Mouse (Mus musculus): ENCODE measurements around the gene 1700025G04Rik.

1700025G04Rik gene

DNA sequence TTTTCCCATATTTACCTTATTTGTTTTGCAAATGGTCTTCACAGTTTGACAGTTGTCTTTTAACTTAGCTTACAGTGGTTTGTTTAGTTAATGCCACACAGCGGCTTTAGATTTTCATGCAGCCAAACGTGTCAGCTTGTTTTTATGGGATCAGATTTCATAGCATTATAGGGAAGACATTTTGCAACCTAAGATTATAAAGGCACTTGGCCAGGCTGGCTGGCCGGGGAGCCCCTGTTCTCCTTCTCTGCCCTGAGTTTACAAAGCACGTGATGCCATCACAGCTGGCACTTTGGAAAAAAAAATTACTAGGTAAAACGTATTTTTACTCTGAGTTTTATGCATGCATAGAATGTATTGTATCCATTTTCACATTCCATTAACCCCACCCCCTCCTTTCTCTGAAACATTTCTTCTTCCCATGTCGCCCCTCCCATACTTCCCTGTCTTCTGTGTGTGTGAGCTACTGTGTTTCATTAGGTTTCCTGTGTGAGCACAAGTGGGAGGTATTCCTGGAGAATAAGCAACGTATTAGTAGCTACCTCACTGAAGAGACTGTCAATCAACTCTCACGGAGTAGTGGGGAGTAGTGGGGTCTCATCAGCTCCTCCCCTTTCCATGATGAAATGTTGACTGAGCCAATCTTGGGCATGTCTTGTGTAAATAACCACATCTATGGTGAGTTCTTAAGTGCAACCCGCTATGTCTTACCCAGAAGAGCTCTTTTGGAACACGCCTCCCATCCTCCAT, 93.8 kb downstream of the 1700025G04Rik start:
- no peak for DNase-seq (ENCODE audit: inconsistent ontology term)

DNA sequence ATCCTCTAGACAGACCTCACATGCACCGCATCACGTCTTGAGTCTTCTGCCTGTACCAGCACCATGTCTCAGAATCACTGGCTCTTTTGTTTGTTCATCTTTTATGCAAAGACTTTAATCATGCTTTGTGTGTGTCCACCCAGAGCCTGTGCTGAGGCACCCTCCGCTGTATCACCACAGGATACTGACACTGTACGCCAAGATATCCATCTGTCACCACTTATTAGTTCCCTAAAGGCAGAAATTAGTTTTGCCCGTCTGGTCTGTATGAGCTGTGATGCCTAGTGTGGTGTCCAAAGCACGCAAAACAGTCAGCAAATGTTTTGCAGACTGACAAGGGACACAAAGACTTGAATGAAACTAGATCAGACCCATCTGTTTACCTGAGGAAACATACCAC, 95.7 kb downstream of the 1700025G04Rik start:
- DNase-seq (ENCODE audit: inconsistent ontology term): no peak

DNA sequence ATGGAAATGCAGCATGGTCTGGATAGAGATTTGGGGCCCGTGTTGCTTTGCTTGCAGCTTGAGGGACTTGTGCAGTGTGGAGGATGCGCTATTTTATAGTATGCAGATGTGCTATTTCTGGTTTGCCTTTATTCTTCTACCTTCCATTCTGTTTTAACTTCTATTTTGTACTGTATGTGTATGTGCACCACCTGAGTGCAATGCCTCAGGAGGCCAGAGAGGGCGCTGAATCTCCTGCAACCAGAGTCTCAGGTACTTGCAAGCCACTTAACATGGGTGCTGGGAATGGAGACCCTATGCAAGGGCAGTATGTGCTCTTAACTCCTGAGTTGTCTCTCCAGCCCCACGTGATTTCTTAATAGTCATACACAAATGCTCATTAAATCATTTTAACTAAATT, 98.4 kb downstream of the 1700025G04Rik start:
- DNase-seq (ENCODE audit: inconsistent ontology term): no peak

DNA sequence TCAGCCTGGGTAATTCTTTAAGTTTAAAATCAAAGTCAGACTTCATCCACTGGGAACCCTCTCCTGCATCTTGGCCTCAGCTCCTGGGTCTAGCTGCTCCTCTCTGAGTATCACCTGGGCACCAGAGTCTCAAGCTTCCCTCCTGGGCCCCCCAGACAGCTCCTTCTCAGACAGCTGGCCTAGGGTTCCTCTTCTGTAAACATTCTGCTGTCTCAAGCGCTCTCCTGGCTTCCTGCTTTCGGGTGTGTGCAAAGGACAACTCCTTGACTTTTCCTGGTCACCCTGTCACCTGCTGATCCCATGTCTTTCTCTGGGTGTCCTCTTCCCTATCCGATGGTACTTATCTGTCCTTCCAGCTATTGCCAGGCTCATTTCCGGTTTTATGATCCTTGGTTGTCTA, 99.3 kb downstream of the 1700025G04Rik start:
- no peak for DNase-seq (ENCODE audit: inconsistent ontology term)

DNA sequence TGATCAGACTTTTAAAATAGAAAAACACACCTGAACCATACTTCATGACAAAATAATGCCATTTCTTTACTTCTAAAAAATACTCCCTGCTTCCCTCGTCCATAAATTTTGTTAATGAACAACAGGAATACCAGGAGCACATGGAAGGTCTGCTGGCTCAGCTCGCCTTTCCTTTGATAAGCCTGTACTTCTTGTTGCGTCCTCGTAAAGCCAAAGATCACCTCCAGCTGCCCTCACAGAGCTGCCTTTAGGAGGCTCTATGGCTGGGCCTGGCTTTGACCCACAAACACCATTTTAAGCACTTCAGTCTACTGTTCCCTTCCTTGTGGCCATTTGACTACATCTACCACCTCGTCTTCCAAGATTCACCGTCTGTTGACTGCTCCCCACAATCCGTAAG, 101.2 kb downstream of the 1700025G04Rik start:
- no peak for DNase-seq (ENCODE audit: inconsistent ontology term)

DNA sequence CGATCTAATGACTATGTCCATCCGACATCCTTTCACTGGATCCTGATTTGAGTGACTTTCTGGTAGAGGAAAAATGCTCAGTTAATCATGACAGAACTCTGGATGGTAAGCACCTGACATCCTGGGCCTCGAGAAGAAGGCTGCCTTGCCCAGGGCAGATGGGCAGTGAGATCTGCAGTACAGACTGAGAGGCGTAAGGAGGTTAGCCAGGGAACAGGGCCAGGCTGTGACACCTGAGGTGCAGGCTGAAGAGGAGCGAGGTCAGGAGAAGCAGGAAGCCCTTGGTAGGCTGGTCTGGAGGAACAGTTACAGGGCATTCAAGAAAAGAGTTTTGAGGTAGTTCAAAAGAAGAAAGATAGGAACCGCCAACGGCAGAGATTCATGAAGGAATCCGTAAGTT, 101.9 kb downstream of the 1700025G04Rik start:
- DNase-seq (ENCODE audit: inconsistent ontology term): no peak

DNA sequence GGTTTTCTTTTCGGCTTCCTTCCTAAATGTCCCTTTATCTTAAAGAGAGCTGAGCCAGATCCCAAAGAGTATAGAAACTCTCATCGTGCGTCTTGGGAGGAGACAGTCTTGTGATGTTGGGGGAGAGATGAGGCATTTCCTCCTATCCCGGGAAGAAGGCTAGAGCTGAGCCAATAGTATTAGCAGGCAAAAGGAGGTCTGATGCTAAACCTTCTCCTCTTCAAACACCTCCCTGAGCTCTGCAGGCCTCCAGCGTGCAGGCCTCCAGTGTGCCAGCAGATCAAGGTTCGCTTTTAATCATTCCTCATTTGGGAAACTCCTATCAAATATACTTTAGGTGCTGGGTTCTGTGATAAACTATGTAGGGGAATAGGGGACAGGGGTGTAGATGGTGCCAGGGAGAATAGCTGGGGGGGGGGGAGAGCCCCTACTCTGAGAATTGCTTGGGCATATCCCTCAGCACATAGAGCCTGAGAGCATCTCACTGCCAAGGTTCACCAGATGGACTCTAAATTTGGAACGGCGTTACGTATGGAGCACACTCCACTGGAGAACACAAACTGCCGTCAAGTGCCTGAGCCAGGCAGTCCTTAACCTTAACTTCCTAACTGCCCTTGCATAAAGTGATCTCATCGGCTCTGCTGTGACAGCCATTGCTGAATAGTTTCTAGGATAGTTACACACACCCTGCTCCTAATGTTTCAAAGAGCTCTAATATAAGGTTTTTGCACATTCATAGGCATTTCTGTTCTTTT, 103.7 kb downstream of the 1700025G04Rik start:
- DNase-seq (ENCODE audit: inconsistent ontology term): no peak

DNA sequence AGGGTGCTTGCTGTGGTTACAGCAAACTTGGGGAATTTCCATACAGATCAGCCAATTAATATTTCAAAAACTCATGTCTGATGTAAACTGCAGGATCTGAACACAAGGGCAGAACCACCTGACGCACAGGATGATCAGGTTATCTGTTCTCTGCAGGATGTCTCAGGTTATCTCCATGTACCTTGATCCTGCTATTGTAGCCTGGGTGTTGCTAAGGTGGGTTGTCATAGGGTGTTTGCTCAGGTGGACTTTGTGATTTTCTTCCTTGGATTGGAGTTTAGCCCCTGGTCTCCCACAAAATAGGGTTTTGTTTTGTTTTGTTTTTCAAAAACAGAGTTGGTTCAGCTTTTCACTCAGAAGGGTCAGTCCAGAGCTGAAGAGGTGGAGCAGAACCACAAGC, 104.9 kb downstream of the 1700025G04Rik start:
- no peak for DNase-seq (ENCODE audit: inconsistent ontology term)

DNA sequence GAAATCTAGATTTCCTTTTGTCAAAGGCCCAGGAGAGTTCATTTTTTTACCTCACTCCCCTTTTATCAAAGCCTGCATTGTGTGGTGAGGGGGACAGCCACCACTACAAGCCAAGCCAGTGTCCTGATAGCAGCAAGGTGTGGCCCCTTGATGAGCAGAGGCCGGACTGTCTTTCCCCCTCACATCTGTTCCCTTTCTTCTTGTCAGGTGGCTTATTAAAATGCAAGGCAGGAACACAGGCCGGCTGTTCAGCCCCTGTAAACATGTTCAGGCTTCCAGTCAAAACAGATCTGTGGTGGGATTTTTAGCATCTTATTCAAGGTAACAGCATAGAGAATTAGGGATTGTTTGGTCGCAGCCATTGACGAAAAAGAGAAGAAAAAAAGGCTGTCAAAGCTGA, 105.9 kb downstream of the 1700025G04Rik start:
- DNase-seq (ENCODE audit: inconsistent ontology term): no peak

DNA sequence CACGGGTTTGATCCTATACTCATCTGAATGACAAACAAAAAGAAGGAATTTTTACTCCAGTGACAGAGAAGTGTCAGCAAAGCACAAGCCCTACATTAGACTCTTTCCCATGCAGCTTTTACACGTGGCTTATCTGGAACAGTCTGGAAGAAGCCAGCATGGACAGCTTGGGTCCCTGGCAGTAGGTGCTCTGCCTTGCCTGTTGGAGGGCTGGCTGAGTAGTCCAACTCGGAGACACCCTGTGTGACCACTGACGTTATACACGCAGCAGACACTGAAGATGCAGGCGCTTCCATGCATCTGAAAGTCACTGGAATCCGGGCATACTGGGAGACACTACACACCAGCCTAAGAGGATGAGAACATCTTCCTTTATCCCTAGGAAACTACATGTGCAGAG, 109.4 kb downstream of the 1700025G04Rik start:
- DNase-seq (ENCODE audit: inconsistent ontology term): no peak

DNA sequence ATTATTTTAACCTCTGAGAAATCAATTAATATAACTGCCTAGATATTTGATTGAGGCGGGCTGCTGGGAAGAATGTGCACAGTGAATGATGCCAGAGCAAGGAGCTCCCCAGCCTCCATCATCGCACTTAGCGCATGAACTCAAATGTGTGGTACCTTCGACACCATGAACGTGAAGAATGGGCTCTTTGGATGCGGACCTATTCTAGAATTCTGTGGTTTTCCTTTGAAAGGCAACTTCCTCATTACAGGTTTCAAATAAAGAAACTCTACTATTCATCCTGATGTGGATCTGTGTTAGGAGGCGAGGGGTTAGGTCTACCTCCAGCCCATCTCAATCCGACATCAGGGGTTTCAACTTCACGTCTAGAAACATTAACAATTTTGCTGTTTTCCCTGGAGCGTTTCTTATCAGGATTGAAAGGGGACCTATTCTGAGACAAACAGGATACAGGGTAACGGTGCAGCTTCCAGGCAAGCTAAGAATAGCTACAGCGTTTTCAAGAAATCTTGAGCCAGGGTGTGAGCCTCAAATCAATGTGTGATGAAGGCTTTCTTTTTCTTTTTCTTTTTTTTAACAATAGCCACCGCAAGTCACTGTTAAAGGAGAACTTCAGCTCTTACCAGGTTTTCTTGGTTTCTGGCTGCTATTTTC, 110.0 kb downstream of the 1700025G04Rik start:
- no peak for DNase-seq (ENCODE audit: inconsistent ontology term)

DNA sequence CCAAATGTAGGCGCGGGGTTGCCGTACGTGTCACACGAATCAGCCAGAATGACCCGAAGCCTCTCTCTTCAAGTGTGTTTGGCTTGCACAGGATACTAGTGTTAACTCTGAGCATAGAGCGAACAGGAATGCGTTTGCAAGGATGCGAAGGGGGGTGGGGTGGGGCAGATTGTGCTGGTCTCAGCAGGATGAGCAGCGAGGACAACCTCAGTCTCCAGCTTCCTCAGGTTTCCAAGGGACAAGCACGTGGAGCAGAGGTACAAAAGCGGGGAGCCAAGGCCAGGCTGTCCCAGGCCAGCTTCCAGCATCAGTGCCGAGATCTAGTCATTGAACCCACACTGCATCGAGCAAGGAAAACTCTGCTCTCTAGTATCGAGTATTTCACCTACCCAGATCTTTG, 111.2 kb downstream of the 1700025G04Rik start:
- DNase-seq (ENCODE audit: inconsistent ontology term): no peak

DNA sequence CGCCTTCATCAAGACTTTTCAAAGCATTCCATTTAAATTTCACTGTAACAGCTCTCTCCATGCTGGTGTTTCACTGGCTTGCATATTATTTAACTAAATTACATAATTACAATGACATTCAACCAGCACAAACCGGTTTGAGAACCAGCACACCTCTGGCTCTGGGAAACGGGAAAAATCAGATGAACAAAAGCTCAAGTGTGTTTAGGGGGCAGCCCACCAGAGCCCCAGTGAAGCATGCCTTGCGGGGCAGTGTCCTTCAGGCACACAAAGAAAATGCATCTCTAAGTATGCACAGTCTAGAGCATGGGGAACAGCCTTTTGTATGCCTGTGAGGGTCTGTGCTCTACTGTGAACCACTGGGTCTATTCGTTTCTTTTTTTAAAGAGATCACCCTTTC, 112.3 kb downstream of the 1700025G04Rik start:
- DNase-seq (ENCODE audit: inconsistent ontology term): no peak

DNA sequence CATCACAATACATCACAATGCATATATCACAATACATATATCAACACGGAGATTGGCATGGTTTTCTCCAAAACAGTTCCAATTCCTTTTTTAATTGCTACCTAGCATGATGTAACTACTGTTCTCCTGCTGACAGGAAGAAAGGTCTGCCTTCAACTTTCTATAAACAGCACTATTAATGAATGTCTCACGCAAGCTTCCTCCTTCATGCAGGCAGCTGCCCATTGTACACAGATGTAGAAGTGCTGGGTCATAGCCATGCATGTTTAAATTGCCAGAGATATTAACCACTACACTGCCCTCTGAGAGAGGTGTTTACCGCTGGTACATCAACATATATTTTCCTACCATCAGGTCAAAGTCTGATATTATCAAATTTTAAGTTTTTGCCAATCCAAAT, 113.1 kb downstream of the 1700025G04Rik start:
- no peak for DNase-seq (ENCODE audit: inconsistent ontology term)

DNA sequence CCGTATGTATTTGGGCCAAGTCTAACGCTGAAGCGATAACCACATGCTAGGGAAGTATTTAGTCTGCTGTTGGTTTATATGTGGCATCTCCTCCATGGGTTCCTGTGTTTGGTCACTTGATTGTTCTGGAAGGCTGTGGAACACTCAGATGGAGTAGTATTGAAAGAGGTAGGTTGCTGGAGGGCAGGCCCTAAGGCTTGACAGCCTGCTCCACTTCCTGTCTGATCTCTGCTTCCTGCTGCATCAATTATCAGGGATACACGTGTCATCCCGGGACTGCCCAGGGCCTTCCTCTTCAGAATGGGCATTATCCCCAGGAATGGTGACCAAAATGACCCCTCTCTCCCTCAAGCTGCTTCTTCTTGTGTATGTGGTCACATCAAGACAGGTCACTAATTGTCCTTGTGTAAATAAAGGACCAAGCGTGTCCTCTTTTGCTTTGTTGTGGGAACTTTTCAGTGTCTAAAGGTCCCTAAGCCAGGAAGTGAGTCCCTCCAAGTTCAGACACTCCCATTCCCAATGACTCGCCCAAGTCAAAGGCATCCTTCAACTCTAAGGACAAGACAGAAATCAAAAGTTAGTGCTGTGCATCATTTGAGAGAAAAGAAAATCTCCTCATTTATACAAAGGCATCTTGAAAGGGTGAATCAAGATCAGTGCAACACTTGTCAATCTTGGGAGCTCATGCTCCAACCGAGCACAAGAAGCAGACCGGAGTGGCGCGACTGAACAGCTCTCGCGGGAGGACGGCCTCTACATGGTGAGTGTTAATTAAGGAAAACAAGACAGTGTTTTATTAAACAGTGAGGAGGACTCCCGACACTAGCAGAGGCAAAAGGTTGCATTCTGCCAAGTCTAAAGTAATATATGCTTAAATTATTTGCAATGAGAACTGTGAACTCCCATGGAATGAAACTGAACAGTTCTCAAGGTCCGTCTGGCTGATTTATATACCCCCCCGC, 114.2 kb downstream of the 1700025G04Rik start:
- DNase-seq (ENCODE audit: inconsistent ontology term): no peak

DNA sequence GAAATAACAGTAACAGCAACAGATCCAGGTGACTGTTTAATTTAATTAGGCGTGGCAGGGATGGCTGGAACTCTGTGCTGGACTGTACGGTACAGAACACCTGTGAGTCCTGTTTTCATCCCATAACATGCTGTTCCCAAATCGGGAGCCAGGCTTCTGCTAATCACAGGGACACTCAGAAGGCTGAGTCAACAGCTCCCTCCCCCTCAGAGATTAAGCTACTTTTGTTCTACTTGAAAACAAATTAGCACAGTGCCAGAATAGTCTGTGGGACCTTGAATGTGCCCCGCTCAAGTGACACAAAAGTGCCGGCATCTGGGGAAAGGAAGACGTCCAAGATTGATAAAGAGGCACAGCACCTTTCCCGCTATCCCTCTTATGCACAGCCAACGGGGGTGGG, 115.0 kb downstream of the 1700025G04Rik start:
- DNase-seq (ENCODE audit: inconsistent ontology term): no peak

DNA sequence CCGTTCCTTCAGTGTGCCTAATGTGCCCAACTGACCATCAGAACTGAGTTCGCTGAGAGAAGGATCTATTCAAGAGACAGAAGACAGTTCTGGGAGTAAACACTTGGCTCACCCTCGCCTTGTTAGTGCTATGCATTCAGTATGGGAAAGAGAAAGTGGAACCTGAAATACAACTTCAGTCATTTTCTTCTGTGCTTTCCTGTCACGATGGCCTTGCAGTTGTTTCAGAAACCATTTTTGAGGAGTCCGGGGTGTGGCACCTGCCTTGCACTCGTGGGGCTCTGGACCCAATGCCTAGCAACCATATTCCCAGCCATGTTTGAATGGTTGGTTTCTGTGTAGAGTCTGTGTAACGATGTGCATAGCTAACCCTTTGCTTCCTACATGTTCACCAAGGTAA, 115.5 kb downstream of the 1700025G04Rik start:
- DNase-seq (ENCODE audit: inconsistent ontology term): no peak

DNA sequence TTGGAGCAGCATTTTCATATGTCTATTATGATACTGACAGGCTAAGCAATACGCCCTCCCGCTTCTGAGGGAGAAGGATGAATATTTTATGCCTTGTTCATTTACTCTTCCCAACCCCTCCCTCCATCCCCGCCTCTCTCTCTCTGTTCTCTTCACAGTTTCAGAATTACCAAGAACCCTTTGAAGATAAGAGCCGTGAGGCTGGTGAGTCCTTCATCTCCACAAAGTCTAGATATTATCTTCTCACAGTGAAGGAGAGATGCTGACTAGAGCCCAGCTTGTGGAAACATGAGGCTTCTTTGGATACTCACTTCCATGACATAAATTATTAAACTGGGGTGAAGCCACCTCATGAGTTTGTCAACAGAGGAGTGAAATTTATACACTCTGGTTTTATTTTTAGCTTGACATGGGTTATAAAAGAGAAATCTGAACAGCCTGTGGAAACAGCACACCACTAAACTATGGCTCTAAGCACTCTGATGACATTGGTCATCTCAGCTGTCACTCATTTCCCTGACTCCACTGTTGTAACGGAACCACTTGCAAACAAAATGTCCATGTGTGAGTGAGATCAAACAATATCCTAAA, 116.7 kb downstream of the 1700025G04Rik start:
- no peak for DNase-seq (ENCODE audit: inconsistent ontology term)

DNA sequence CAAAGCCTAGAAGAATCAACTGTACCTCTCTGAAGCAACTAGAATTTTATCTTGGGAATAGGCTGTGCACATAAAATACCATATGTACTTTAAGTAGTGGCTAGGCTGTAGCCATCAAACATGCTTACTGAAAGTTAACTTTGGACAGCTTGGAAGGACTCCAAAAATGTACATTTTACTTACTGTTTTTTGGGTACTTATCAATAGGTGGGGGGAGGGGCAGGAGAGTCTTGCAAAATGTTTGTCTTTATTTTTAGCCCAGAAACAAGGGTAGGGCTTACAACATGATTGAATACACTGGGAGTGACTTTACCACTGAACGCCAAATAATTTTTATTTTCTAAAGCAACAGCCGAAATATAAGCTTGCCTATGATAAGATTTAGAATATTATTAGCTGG, 118.3 kb downstream of the 1700025G04Rik start:
- DNase-seq (ENCODE audit: inconsistent ontology term): no peak

DNA sequence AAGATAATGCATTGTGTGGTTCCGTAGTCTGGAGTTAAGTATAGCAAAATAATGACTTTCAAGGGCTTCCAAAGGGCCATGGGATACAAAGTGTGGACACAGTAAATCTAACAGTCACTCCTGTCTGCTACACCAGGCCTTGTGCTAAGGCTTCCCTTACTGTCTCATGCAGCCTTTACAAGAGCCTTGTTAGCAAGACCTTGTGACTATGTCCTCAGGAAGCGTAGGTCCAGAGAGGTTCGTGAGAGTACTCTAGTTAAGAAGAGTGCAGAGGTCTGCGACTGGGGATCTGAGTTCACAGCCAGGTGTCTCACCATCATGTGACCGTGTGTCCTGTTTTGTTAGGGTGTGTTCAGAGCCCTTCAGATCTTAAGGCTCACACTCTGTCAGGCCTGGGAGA, 121.8 kb downstream of the 1700025G04Rik start:
- DNase-seq (ENCODE audit: inconsistent ontology term): no peak

DNA sequence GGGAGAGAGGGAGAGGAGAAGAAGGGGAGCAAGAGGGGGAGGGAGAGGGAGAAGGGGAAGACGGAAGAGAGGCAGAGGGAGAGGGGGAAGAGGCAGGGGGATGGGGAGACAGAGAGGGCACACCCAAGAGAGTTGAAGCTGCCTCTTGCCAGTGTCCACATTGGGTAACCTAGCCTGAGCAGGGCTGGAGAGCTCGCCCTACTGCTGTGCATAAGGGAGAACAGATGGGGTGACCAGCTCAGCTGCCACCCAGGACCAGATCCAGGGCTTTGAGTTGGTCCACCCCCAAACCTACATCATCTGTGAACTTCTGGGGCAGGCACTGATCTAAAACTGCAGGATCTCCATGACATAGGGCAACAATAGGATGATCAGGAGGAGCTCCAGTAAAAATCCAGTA, 125.1 kb downstream of the 1700025G04Rik start:
- DNase-seq (ENCODE audit: inconsistent ontology term): no peak

All from Muller cell, postnatal 12 days (primary cell).